Mouse (Mus musculus): ENCODE data around the gene Gm28042. TPM values are rescaled to one million over a fixed set of nuclear protein-coding genes. Genes with fewer than 3 reads are reported as not detected.
A peak's percentile ranks its signal among the peaks of the same experiment; 100 is the strongest.

Gene Gm28042
- 5.6 and 6.2 TPM in 2 replicates for polyA plus RNA-seq (2016; fragmentation: Nextera tagmentation; extraction: Ambion mirVana)

DNA sequence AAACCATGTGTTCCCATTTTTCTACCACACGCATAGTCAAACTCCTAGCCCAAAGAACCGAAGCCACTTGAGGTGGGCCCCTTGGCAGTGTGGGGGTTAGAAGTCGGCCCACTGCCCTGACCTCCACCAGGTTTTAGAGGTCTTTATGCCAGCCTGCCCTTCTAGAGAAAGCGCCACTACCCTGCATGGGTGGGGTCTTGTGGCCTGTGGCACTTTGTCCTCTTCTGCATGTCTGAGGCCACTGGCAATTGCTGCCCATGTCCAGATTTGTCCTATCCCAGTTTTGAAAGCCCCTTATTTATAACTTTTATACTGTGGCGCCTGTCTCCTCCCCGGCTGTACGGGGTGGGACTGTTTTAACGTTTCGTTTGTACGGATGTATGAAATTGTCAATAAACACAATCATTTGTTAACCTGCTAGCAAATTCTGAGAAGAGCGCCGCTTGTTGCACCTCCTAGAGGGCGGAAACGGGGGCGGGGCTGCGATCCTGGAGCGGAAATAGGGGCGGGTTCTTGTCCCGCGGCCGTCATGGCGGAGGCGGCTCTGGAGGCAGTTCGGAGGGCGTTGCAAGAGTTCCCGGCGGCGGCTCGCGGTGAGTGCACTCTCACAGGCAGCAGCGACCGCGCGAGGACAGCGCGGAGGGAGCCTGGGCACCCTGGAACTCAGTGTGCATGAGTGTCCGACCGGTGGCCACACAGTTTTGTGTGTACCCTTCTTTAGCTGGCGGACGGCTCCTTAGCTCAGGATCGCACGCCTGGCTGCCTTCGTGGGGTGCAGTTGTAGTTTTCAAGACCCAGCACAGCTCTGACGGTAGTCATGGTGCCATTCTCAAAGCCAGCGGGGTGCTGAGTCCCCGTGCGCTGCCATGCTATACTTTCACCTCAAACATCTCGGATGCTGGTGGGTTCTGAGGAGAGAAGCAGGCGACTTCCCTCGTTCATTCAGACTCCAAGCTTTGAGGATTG, at the start of gene Gm28042, which contains the start of gene Jmjd7:
TSS of gene Gm28042 (plus strand) at position 510 of the 966 bp plus-strand sequence.
TSS of gene Jmjd7 (plus strand) at position 500 of the 966 bp plus-strand sequence.
- Histone ChIP-seq H3K4me3 (peak within 1 kb of the TSS; percentile 88), H3K27me3 (replicated peaks; ENCODE audit: low read depth, poor library complexity, severe bottlenecking) (no peaks in the 10 kb centered on the region), H3K27ac (replicated peaks) (peak within 1 kb of the TSS; percentile 93), H3K36me3 (replicated peaks) (peaks cover 74% of the 10 kb centered on the region), H3K9me3 (no peaks in the 10 kb centered on the region), H3K4me1 (peaks cover 18% of the 10 kb centered on the region)
- DNase-seq (ENCODE audit: low spot score) = peak; percentile 92
- 5% methylated on average over 50 of the region's 50 CpGs for WGBS

DNA sequence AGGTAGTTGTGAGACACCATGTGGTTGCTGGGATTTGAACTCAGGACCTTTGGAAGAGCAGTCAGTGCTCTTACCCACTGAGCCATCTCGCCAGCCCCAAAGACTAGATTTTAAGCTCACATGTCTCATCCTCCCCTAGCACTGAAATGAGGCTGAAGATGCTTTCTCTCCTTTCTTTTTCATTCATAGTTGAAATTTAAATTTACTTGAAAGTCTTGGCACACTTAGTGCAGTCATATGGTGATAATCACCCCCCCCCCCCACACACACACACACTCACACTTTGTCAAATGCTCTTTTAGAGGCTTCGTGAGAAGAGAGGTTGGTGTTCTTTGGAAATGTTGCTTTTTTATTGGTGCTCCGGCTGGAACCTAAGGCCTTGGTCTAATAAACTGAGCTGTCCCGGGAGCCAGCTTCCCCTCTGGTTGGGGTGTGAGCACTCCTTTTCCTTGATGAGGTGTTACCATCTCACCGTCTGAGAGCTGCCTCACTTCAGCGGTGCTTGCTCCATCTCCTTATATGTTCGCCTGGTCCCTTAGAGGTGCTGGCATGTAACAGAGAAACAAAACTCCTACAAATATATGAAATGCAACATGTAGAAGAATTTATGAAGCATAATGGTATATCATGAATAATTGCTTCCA, 46.8 kb upstream of the Gm28042 start:
- 89% methylated on average over 7 of the region's 7 CpGs for WGBS
- Histone ChIP-seq H3K27ac (replicated peaks) (no peak overlapping the region), H3K9me3 (no peaks in the 10 kb centered on the region), H3K4me1 (peaks cover 30% of the 10 kb centered on the region), H3K4me3 (no peak overlapping the region), H3K27me3 (replicated peaks; ENCODE audit: low read depth, poor library complexity, severe bottlenecking) (no peaks in the 10 kb centered on the region), H3K36me3 (replicated peaks) (no peaks in the 10 kb centered on the region; the same call in 1 of the 2 replicates)
- DNase-seq (ENCODE audit: low spot score) = no peak

DNA sequence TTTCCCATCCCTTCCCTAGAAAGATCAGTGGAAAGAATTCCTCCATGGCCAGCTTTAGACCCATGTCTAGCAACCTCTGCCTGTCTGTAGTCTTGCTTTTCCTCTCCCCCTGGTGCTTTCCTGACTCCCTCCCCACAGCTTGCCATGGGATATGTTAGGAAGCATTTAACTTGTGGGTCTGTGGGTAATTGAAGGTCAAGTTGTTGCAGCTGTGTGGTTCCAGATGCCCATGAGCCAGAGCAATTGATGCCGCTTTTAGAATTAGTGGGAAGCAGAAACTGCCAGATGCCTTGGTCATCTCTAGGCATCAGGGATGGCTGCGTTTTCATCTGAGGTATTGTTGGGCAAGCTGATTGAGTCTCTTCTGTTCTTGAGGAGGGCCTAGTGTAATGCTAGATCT, 45.7 kb upstream of the Gm28042 start:
- 50% methylated on average over 2 of the region's 2 CpGs for WGBS
- H3K4me3 ChIP-seq = no peak overlapping the region
- no peaks in the 10 kb centered on the region for H3K9me3 ChIP-seq
- peak; percentile 68 for DNase-seq (ENCODE audit: low spot score)
- no peaks in the 10 kb centered on the region for H3K27me3 ChIP-seq (replicated peaks; ENCODE audit: low read depth, poor library complexity, severe bottlenecking)
- no peak overlapping the region for H3K27ac ChIP-seq (replicated peaks)
- no peaks in the 10 kb centered on the region; the same call in 1 of the 2 replicates for H3K36me3 ChIP-seq (replicated peaks)
- H3K4me1 ChIP-seq = peaks cover 30% of the 10 kb centered on the region

DNA sequence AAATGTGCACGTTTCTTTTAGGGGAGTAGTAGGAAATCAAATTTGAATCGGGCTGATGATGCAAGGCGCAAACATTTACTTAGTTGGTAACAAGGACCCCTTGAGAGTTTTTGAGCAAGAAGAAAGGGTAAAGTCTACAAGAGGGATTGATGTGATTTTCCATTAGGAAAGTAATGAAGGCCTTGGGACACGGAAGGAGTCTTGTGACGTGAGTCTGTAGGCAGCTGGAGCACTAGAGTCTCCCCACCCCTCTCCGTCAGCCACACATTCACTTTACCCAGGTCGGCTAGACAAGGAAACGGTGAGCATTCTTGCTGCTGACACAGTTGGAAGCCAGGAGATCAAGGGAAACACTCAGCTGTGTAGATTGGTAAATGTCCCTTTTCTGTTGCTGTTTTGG, 41.4 kb upstream of the Gm28042 start:
- Histone ChIP-seq H3K27ac (replicated peaks) (no peak overlapping the region), H3K9me3 (no peaks in the 10 kb centered on the region), H3K36me3 (replicated peaks) (no peaks in the 10 kb centered on the region; the same call in 1 of the 2 replicates), H3K27me3 (replicated peaks; ENCODE audit: low read depth, poor library complexity, severe bottlenecking) (no peaks in the 10 kb centered on the region), H3K4me3 (no peak overlapping the region), H3K4me1 (peaks cover 17% of the 10 kb centered on the region)
- WGBS = 77% methylated on average over 8 of the region's 8 CpGs
- DNase-seq (ENCODE audit: low spot score) = no peak

DNA sequence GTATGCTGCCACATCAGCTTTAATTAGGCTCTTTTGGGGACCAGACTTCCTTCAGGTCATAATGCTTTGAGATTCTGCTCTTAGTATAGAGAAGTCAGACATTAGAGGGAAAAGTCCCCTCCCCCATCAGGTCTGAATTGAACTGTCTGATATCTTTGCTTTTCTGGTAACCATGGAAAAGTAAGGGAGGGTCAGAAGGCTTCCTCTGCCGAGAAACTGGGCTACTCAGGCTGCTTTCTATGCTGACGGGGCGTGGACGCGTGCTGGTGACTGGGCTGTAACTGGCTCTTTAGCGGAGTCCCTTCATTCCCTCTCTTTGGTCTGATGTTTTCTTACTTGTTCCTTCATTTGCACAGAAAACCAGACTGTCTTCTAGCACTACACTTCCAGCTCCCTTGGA, 40.9 kb upstream of the Gm28042 start:
- Histone ChIP-seq H3K27ac (replicated peaks) (no peak overlapping the region), H3K4me3 (no peak overlapping the region), H3K36me3 (replicated peaks) (no peaks in the 10 kb centered on the region; the same call in 1 of the 2 replicates), H3K9me3 (no peaks in the 10 kb centered on the region), H3K4me1 (peaks cover 14% of the 10 kb centered on the region), H3K27me3 (replicated peaks; ENCODE audit: low read depth, poor library complexity, severe bottlenecking) (no peaks in the 10 kb centered on the region)
- no peak for DNase-seq (ENCODE audit: low spot score)
- 85% methylated on average over 6 of the region's 6 CpGs for WGBS

DNA sequence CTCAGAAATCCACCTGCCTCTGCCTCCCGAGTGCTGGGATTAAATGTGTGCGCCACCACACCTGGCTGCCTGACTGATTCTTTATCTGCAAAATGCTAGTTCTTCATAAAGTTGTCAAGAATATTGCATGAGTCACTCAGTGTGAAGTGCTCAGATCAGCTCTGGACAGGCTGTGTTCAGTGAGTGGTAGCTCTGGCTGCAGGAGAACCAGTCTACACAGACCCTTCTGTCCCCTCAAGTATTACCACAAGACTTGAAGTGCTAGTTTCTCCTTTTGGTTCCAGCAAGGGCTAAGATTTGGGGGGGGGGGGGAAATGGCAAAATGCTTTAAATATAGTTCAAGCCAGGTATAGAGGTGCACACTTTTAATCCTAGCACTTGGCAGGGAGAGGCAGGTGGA, 39.9 kb upstream of the Gm28042 start:
- Histone ChIP-seq H3K36me3 (replicated peaks) (no peaks in the 10 kb centered on the region; the same call in 1 of the 2 replicates), H3K4me3 (no peak overlapping the region), H3K4me1 (peaks cover 3% of the 10 kb centered on the region), H3K27me3 (replicated peaks; ENCODE audit: low read depth, poor library complexity, severe bottlenecking) (no peaks in the 10 kb centered on the region), H3K9me3 (no peaks in the 10 kb centered on the region), H3K27ac (replicated peaks) (no peak overlapping the region)
- no peak for DNase-seq (ENCODE audit: low spot score)
- 95% methylated on average over 2 of the region's 2 CpGs for WGBS

DNA sequence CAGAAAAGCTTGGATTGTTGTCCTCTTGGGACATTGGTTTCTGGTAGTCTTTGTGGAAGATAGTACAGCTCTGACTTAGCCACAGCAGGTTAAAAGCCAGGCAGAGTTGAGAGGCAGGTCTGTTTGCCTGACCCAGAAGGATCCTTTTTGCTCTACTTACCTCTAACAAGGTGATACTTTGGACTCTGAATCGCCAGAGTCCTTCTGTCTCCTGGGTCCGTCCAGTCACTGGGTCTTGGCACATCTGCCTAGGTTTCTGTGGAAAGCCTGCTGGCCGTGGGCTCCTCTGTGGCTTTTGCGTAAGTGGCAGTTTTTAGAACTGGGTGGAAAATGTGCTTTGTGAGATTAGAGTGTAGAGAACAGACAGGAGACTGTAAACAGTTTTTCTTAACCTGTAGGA, 38.3 kb upstream of the Gm28042 start:
- Histone ChIP-seq H3K36me3 (replicated peaks) (no peaks in the 10 kb centered on the region; the same call in 1 of the 2 replicates), H3K27me3 (replicated peaks; ENCODE audit: low read depth, poor library complexity, severe bottlenecking) (no peaks in the 10 kb centered on the region), H3K4me1 (peaks cover 2% of the 10 kb centered on the region; the same call in 1 of the 2 replicates), H3K4me3 (no peak overlapping the region), H3K9me3 (no peaks in the 10 kb centered on the region), H3K27ac (replicated peaks) (no peak overlapping the region)
- WGBS = 86% methylated on average over 4 of the region's 4 CpGs
- DNase-seq (ENCODE audit: low spot score) = no peak

DNA sequence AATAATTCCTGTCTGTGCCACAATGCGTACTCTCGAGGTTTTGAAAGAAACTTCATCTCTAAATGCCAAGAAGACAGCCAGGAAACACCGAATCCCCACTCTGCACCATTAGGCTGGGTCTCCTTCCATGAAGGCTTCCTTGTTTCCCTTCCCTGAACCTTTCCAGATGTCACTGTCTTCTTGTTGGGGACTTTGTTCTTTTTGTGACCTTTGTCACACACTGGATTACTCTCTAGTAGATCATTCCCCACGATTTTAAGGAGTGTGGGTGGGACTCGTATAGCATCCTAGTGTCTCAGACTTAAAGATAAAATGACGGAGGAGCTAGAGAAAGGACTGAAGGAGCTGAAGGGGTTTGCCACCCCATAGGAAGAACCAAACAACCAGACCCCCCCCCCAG, 36.4 kb upstream of the Gm28042 start:
- no peaks in the 10 kb centered on the region for H3K27me3 ChIP-seq (replicated peaks; ENCODE audit: low read depth, poor library complexity, severe bottlenecking)
- no peak overlapping the region for H3K4me3 ChIP-seq
- H3K9me3 ChIP-seq = no peaks in the 10 kb centered on the region
- peaks cover 13% of the 10 kb centered on the region for H3K4me1 ChIP-seq
- H3K36me3 ChIP-seq (replicated peaks) = no peaks in the 10 kb centered on the region; the same call in 1 of the 2 replicates
- H3K27ac ChIP-seq (replicated peaks) = no peak overlapping the region
- WGBS = 77% methylated on average over 6 of the region's 6 CpGs
- DNase-seq (ENCODE audit: low spot score) = no peak

DNA sequence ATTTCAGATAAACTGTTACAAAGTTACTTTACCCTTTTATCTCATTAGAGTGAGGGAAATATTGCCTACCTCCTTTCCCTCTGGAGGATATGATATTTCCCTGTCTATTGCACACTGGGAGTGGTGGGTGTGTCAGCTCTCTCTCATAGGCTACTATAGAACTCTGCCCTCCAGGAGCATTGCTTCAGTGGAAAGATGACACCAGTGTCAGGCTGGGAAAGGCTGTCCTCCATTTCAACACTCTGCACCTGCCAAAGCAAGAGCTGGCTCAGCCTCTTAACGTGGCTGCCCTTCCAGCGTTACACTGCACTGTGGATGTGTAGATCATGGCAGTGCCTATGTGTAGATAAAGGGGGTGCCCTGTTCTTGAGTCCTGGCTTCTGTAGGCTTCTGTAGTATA, 34.9 kb upstream of the Gm28042 start:
- H3K4me3 ChIP-seq = no peak overlapping the region
- H3K27ac ChIP-seq (replicated peaks) = no peak overlapping the region
- no peaks in the 10 kb centered on the region for H3K9me3 ChIP-seq
- no peaks in the 10 kb centered on the region for H3K27me3 ChIP-seq (replicated peaks; ENCODE audit: low read depth, poor library complexity, severe bottlenecking)
- 77% methylated on average over 2 of the region's 2 CpGs for WGBS
- no peak for DNase-seq (ENCODE audit: low spot score)
- 0 out of 2 replicates have a peak, but pooled peaks cover 4% of the 10 kb centered on the region for H3K36me3 ChIP-seq (replicated peaks)
- peaks cover 24% of the 10 kb centered on the region for H3K4me1 ChIP-seq

DNA sequence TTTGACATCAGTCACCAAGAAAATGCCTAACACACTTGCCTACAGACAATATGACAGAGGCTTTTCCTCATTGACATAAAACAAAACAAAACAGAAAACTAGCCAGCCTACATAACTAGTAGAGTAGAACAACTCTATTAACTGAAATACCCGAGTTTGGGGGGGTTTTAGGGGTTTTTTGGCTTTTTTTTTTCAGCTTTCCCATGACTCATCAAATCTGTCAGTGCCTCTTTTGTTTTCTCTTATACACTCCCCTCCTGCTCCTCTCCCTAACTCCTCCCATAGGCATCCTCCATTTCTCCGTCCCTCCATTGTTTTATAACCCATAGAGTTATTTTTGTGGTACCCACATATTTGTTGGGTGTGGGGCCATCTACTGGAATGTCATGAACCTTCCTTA, 33.8 kb upstream of the Gm28042 start:
- H3K36me3 ChIP-seq (replicated peaks) = 0 out of 2 replicates have a peak, but pooled peaks cover 4% of the 10 kb centered on the region
- H3K4me1 ChIP-seq = peaks cover 32% of the 10 kb centered on the region
- no peaks in the 10 kb centered on the region for H3K27me3 ChIP-seq (replicated peaks; ENCODE audit: low read depth, poor library complexity, severe bottlenecking)
- H3K27ac ChIP-seq (replicated peaks) = no peak overlapping the region
- DNase-seq (ENCODE audit: low spot score) = no peak
- WGBS = 60% methylated on average over 2 of the region's 2 CpGs
- no peak overlapping the region for H3K4me3 ChIP-seq
- no peaks in the 10 kb centered on the region for H3K9me3 ChIP-seq

DNA sequence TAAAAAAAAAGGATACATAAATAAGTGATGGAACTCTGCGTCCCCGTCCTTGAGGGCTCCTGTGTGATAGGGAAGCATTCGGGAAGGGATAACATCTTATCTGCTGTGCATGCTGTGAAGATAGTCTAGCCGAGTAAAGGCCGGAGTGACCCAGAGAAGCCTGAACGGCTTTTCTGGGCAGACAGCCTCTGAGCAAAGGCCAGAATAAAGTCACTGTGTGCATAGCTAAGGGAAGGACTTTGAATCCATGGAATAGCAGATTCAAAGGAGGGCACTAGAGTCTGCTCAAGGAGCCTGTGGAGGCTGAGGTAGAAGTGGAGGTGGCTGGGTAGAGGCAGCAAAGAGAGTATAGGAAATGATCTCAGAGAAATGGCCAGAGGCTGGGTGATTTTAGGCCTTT, 32.5 kb upstream of the Gm28042 start:
- no peaks in the 10 kb centered on the region for H3K9me3 ChIP-seq
- H3K36me3 ChIP-seq (replicated peaks) = peaks cover 7% of the 10 kb centered on the region; the same call in 1 of the 2 replicates
- 90% methylated on average over 6 of the region's 6 CpGs for WGBS
- peaks cover 32% of the 10 kb centered on the region for H3K4me1 ChIP-seq
- no peaks in the 10 kb centered on the region for H3K27me3 ChIP-seq (replicated peaks; ENCODE audit: low read depth, poor library complexity, severe bottlenecking)
- no peak overlapping the region for H3K4me3 ChIP-seq
- peak overlapping the region; percentile 79 for H3K27ac ChIP-seq (replicated peaks)
- DNase-seq (ENCODE audit: low spot score) = no peak

DNA sequence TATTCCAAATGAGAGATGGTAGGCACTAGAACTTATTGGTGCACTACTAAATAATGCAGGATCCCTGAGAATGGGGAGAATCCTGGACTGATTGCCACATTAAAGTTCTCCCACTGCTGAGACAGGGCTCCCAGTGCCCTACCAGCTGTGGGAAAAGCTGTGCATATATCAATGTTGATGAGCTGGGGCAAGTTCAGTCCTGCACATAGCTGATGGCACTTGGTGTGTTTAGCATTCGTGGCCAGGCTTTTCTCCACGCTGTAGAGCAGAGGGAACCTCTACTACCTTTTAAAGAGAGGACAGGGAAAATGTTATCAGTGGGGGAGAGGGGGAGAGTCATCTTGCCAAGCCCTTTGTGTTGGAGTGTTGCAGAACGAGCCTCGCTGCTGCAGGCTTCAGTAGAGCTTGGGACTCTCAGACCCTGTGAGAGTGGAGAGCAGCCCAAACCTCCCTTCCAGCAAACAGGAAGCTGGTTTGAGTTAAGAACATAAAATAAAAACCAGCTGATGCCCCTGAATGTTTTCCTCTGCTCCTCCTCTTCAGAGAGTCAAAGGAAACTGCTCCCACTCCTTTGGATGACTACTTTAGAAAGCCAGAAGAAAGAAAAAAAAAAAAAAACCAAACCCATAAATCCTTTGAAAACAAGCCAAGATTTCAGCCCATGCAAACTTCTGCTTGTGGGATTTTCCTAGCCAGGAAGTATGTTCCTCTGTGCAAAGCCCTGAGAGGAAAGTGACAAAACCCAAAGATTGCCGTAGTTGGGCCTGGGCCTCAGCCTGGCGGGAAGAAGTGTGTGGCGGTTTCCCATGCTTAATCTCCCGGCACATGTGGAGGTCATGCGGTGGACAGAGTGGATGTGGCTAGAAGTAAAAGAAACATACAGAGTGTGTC, 31.7 kb upstream of the Gm28042 start:
- H3K36me3 ChIP-seq (replicated peaks) = peaks cover 9% of the 10 kb centered on the region; the same call in 1 of the 2 replicates
- no peaks in the 10 kb centered on the region for H3K27me3 ChIP-seq (replicated peaks; ENCODE audit: low read depth, poor library complexity, severe bottlenecking)
- no peak overlapping the region for H3K4me3 ChIP-seq
- H3K9me3 ChIP-seq = no peaks in the 10 kb centered on the region
- WGBS = 57% methylated on average over 9 of the region's 9 CpGs
- H3K4me1 ChIP-seq = peaks cover 31% of the 10 kb centered on the region
- peak; percentile 50 for DNase-seq (ENCODE audit: low spot score)
- peak overlapping the region; percentile 79 for H3K27ac ChIP-seq (replicated peaks)
